12 mouse cellular contexts compared by ENCODE assay signal in the genomic region with DNA sequence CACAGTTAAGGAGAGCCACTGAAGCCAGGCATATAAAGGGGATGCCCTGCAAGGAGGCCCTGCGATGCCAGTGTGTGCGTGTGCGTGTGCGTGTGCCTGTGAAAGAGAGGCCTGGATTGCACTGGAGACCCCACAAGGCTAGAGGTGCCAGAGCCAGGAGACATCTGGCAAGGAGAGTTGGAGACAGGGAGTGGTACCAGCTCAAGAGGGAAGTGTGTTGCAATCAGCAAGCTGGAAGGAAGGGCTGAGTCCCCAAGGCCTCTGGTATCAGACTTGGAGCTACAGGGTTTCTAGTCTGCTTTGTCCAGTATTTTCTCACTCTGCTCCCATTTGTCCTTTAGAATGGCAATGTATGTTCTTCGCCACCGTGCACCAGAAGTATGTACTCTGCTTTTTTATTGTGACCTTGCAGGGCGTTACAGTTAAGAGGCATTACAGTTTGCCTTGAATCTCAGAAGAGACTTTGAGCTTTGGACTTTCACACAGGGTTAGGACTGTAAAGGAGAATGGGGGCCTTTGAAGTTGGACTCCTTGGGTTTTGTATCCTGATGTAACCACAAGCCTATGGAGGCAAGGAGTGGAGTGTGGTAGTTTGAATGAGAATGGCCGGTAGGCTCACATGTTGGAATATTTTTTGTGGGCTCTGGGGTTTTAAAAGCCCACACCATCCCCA. TPM values are rescaled to one million over a fixed set of nuclear protein-coding genes. Genes with fewer than 3 reads are reported as not detected.
DNase-seq lines count a peak whose midpoint lies in the region; ATAC-seq lines count a peak whose summit lies in the region.
"Had no signal": no experiment of that assay in that cellular context is flagged by ENCODE, and none has a peak within 500 bp of the region (broad histone marks: within the 10 kb centered on the region; RNA-seq: fewer than 3 reads in every experiment).

No protein-coding gene starts in this region.

- ATAC-seq in kidney, embryonic 14.5 days (ENCODE audit: low FRiP score, low TSS enrichment): no peak
- ATAC-seq: liver, embryonic 12.5 days had no signal

- no peak overlapping the region for H3K9ac ChIP-seq in kidney, embryonic 14.5 days (ENCODE audit: low read depth, low read length)
- H3K9ac ChIP-seq: liver, embryonic 12.5 days had no signal

- H3K4me1 ChIP-seq in kidney, embryonic 14.5 days (ENCODE audit: control insufficient read depth, insufficient read depth, low read length): no peaks in the 10 kb centered on the region

- no peaks in the 10 kb centered on the region for H3K27me3 ChIP-seq in kidney, embryonic 14.5 days (ENCODE audit: control insufficient read depth, insufficient read depth, low read length)
- H3K27me3 ChIP-seq: liver, embryonic 12.5 days had no signal

- no peak overlapping the region for H3K27ac ChIP-seq in kidney, embryonic 14.5 days (ENCODE audit: low read depth, low read length)
- H3K27ac ChIP-seq: liver, embryonic 12.5 days had no signal

- H3K36me3 ChIP-seq in kidney, embryonic 14.5 days (ENCODE audit: control insufficient read depth, insufficient read depth, low read length): no peaks in the 10 kb centered on the region
- H3K36me3 ChIP-seq: liver, embryonic 12.5 days had no signal

- H3K4me2 ChIP-seq in kidney, embryonic 14.5 days (replicated peaks; ENCODE audit: low read depth, low read length): no peak overlapping the region
- H3K4me2 ChIP-seq: liver, embryonic 12.5 days; midbrain, embryonic 11.5 days had no signal

- 35% methylated on average over 8 of the region's 8 CpGs for WGBS in large intestine, adult 2 months
- WGBS in kidney, embryonic 14.5 days: 85% methylated on average over 8 of the region's 8 CpGs

- H3K9me3 ChIP-seq in kidney, embryonic 14.5 days (ENCODE audit: control insufficient read depth, low read length): no peaks in the 10 kb centered on the region
- H3K9me3 ChIP-seq: liver, embryonic 12.5 days had no signal

- no peak overlapping the region for H3K4me3 ChIP-seq in kidney, embryonic 14.5 days (ENCODE audit: low read length)
- H3K4me3 ChIP-seq: liver, embryonic 12.5 days had no signal

- DNase-seq in adrenal gland, postnatal 14 days: peak; percentile 21
- no peak for DNase-seq in adrenal gland, adult (ENCODE audit: inconsistent age in 2 of 2, low spot score in 1 of 2)
- peak; percentile 18 for DNase-seq in NIH3T3 (ENCODE audit: low read depth)
- peak; percentile 70 for DNase-seq in large intestine, adult 2 months (ENCODE audit: low read depth, low spot score)
- DNase-seq in lung, postnatal 4 days: peak; percentile 40 to 58
- DNase-seq in ovary, postnatal 14 days (ENCODE audit: low spot score): no peak
- no peak for DNase-seq in layer of hippocampus, postnatal 25 days (ENCODE audit: extremely low spot score in 1 of 2, low spot score in 1 of 2)
- DNase-seq: cerebellum, adult 8-10 months; heart, postnatal 10 days had no signal

RNA-seq across cellular contexts. Expression of gene Fam186a, which starts 1.6 kb away (rescaled TPM):
- total RNA-seq in adrenal gland, postnatal 14 days (2021): 0.04 and 0.07 TPM in 2 replicates
- 0.01 TPM in 1 of 2 replicates, not detected in the other for polyA plus RNA-seq in large intestine, adult 2 months (2012; rRNA removed)
- polyA plus RNA-seq in kidney, embryonic 14.5 days (2014; fragmentation: Nextera tagmentation; extraction: Ambion mirVana): not detected in 2 replicates
- under 1 TPM; 0.02 to 0.07 TPM for total RNA-seq in layer of hippocampus, postnatal 25 days (2021)
- total RNA-seq: heart, postnatal 10 days had no signal
- polyA plus RNA-seq: liver, embryonic 12.5 days; midbrain, embryonic 11.5 days had no signal

RNA-seq across cellular contexts. Expression of gene Larp4, which starts 4.6 kb away (rescaled TPM):
- 87.7 and 94.9 TPM in 2 replicates for total RNA-seq in adrenal gland, postnatal 14 days (2021)
- 23.8 and 53.8 TPM in 2 replicates for polyA plus RNA-seq in large intestine, adult 2 months (2012; rRNA removed)
- 33.3 and 49.3 TPM in 2 replicates for polyA plus RNA-seq in kidney, embryonic 14.5 days (2014; fragmentation: Nextera tagmentation; extraction: Ambion mirVana)
- 10 to 100 TPM; 46.1 to 52.1 TPM for total RNA-seq in layer of hippocampus, postnatal 25 days (2021)

Comparison
In these comparisons a context has a peak if more than half of its experiments do, and no peak if none do; other contexts are left out.
1. DNase-seq: peak in adrenal gland, postnatal 14 days (single experiment), NIH3T3 (single experiment), large intestine, adult 2 months (single experiment) and lung, postnatal 4 days (2 of 2); none in adrenal gland, adult (0 of 2), ovary, postnatal 14 days (single experiment) and layer of hippocampus, postnatal 25 days (0 of 2).